Mouse (Mus musculus) megakaryocyte, adult 5-6 weeks (primary cell): ENCODE data around the gene Esp36. TPM values are rescaled to one million over a fixed set of nuclear protein-coding genes. Genes with fewer than 3 reads are reported as not detected.
"Not testable (repeated sequence)": the region's sequence is repeated elsewhere in the genome, so short reads cannot be mapped to it uniquely, and the experiment has no call there.

Experiments
- ATAC-seq: 2 replicates; pipeline ENCODE4 v1.8.0; 2016; ENCODE audit warnings: mild to moderate bottlenecking, inconsistent platforms; ENCODE audit not compliant: poor library complexity, severe bottlenecking
- total RNA-seq, 2 experiments: library from RNA; stranded (forward) in 1 of 2; stranded (reverse) in 1 of 2; fragments of 153-499, 151-499 nt in 1 of 2; fragments of 221-1000, 200-1000 nt in 1 of 2; gene quantifications; 2 replicates each; pipeline versions ENCODE4 v1.2.3 to v1.2.4; 2015 to 2017

Gene Esp36
- total RNA-seq (2015) (not detected in 2 replicates), total RNA-seq (2017) (not detected in 2 replicates)

DNA sequence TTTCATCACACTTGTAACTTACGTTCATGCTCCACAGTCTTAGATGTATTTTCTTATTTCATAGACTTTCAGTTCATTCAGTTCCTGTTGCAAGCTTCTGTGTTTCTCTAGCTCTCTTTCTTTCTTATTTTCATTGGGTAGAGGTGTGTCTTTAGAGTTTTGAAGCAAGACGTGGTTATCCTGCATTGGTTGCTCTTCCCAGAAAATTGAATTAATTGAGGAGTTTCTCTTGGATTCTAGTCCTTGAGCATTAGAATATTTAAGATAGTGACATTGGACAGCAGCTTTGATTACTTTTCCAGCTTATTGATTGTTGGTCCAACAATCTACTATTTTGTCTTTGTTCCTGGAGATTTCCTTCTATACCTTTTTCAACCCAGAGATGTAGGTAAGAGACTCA, at the start of gene Esp36:
Esp36 (minus strand) TSS at position 101 of the 400 bp plus-strand sequence.
- no peak for ATAC-seq

DNA sequence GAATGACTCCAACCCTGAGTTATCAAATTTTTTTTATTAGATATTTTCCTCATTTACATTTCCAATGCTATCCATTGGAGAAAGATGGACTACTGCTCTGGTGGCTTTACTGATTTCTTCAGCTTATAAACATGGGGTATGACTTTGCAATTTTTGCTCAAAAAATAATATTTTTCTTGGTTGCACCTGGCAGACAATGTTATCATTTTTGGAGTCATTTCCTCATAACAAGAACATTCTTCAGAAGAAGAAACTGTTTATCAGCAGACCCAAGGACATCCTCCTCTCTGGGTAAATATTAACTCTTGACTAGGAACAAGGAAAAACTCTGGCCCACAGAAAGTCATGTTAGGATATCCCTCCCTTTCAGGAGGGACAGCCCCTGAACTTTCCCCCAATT, 36.2 kb upstream of the Esp36 start:
- not testable (repeated sequence) for ATAC-seq

- no peak for ATAC-seq
Observed at GRCm38 (mm10) chr17:38450688-38451087, 30.7 kb upstream of the Esp36 start.

GRCm38 (mm10) chr17:38406135-38406534, 13.8 kb downstream of the Esp36 start:
- no peak for ATAC-seq

- ATAC-seq: no peak
Observed at GRCm38 (mm10) chr17:38391821-38392220, 28.2 kb downstream of the Esp36 start.

Other genes starting within 250 kb of the Esp36 start
- gene Olfr134, start 248.8 kb downstream of the Esp36 start, total RNA-seq (2015): not detected in 2 replicates
- gene Olfr134, start 248.8 kb downstream of the Esp36 start, total RNA-seq (2017): not detected in 2 replicates
- gene Olfr135, start 215.8 kb downstream of the Esp36 start, total RNA-seq (2015): not detected in 2 replicates
- gene Olfr135, start 215.8 kb downstream of the Esp36 start, total RNA-seq (2017): not detected in 2 replicates
- gene Olfr138, start 159.2 kb downstream of the Esp36 start, total RNA-seq (2015): not detected in 2 replicates
- not detected in 2 replicates for gene Olfr138, start 159.2 kb downstream of the Esp36 start, total RNA-seq (2017)
- gene Olfr137, start 112.6 kb downstream of the Esp36 start, total RNA-seq (2015): not detected in 2 replicates
- not detected in 2 replicates for gene Olfr137, start 112.6 kb downstream of the Esp36 start, total RNA-seq (2017)
- not detected in 2 replicates for gene Olfr136, start 90.4 kb downstream of the Esp36 start, total RNA-seq (2015)
- not detected in 2 replicates for gene Olfr136, start 90.4 kb downstream of the Esp36 start, total RNA-seq (2017)
- gene Esp34, start 134.0 kb upstream of the Esp36 start, total RNA-seq (2015): not detected in 2 replicates
- gene Esp34, start 134.0 kb upstream of the Esp36 start, total RNA-seq (2017): not detected in 2 replicates
- gene Esp31, start 219.3 kb upstream of the Esp36 start, total RNA-seq (2015): not detected in 2 replicates
- gene Esp31, start 219.3 kb upstream of the Esp36 start, total RNA-seq (2017): not detected in 2 replicates